Mouse (Mus musculus): ENCODE results near the gene Nsl1.
A peak's percentile ranks its signal among the peaks of the same experiment; 100 is the strongest.

Nsl1 gene

DNA sequence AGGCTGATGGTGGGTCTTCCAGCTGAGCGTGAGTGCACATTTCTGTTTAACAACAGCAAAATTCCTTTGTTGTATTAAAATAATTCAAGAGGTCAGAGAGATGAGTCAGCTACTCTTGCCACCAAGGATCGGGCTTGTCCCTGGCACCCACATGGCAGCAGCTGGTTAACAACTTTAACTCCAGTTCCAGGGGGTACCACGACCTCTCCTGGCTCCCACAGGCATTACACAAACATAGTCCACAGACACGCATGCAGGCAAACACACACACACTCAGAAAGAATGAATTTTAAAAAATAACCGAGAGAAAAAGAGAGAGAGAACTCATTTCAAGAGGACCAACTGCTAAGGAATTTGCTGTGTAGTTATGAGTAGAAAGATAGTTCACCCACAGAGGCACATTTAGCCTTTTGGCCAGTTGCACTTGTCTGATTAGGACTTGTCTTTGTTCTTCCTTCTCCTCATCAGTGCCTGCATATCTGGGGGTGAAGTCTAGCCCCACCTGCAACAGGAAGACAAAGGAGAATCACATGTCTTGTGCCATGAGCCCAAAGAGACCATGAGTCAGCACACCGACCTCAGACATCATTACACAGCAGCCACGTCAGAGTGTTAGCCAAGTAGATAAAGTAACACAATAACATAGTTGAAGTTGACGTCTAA, 7.8 kb upstream of the Nsl1 start:
- peak; percentile 57 for DNase-seq (ENCODE audit: low spot score)

DNA sequence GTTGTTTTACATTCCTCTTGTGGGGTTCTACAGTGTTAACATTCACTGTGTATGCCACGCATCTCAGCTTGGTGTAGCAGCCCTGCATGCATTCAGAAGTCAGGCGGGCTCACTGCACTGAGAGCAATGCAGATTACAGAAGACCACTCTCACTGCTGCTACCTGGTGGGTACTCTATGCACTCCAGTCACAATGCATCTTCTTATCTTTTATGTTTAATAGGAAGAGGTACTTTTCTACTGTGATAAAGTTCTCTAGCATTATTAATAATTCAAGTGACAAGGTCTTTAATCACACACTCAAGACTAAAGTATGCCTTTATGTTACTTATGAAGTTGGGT, 7.3 kb upstream of the Nsl1 start:
- DNase-seq (ENCODE audit: low spot score): no peak

GRCm38 (mm10) chr1:191057461-191057860, 5.4 kb upstream of the Nsl1 start:
- no peak for DNase-seq (ENCODE audit: low spot score)

DNA sequence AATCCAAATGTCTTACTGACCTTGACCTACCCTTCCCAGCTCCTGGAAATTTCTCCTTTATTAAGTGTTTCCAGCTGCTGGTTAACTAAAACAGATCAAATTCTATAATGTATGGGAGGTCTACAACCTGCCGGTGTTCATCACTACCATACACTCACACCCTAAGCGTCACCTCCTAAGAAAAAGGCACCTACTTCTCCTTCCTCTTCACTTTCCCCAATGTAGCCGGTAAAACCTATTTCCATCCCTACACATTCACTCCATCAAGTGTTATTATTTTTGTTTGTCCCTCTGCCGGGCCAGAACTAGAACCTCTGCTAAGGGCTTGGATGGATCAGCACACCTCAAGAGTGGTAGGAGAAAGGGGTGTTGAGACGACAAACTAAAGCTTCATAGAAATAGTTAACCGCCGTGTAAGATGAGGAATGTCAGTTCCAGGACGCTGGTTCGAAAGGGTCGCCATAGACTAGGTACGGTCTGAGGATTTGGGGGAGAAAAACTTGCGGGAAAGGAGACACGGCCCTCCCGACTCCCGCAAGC, 501 bp upstream of the Nsl1 start:
- no peak for DNase-seq (ENCODE audit: low spot score)

- DNase-seq (ENCODE audit: low spot score): no peak
Measured at GRCm38 (mm10) chr1:191063700-191064099, 888 bp downstream of the Nsl1 start.

DNA sequence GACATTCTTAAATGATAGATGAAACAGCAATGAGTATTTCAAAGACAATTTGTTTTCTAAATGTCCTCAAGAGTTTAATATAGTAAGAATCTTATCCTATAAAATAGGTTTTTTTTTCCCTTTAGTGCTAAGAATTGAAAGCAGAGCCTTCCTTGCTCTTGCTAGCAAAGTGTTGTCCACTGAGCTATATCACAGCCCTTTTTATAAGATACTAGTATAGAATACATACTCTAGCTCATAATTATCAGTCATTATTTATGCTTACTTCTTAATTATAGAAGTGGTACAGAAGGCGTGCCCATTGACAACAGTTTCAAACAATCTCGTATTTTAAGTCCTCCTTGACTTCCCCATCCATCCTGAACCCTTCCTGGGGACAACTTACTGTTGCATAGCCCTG, 1.7 kb downstream of the Nsl1 start:
- no peak for DNase-seq (ENCODE audit: low spot score)

DNA sequence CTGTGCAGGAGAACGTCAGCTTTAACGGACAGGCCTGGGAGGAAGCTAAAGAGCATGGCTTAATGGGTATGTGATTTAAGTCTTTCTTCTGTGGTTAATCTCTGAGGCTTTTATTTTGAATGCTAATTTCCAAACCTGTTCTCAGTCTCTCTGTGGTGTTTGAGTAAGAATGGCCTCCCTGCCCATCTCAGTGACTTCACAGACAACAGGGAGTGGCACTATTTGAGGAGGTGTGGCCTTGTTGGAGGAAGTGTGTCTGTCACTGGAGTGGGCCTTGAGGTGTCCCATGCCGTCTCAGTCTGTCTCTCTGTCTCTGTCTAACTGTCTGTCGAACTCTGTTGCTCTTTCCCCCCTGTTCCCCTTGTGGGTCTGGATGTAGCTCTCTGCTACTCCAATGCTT, 2.4 kb downstream of the Nsl1 start:
- DNase-seq (ENCODE audit: low spot score): no peak

DNA sequence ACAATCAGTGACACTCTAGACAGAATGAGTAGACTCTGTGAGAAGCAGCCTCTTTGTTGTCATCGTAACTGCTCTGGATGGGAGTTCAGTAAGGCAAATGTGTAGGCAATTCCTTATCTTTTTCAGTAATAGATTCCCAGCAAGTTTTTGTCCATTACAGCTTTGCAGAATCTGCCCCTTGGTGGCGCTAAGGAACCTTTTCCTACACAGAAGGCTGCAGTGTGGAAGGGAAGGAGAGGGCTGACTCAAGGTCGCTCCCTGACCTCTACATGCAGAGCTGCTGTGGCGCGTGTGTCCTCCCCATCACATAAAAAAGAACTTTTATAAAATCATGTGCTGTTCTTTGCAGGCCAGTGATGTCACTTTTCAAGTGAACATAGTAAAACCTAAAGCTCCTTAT, 5.6 kb downstream of the Nsl1 start:
- no peak for DNase-seq (ENCODE audit: low spot score)

DNA sequence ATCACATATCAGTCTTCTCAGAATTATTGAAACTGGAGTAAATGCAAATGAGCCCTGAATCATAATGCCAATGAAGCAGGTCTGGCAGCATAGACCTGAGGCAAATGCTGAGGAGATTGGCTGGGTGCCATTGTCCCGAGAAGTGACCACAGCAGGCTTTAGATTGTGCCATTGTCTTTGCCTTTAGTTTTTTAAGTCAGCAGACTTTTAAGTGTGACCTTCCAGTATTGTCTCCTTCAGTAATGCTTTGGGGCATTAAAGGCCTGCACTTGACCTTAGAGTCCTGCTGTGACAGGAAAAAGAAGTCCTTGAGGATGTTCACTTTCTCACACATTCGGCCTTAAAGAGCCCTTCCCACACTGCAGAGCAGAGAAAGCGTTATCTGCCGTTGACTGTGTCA, 7.4 kb downstream of the Nsl1 start:
- no peak for DNase-seq (ENCODE audit: low spot score)

GRCm38 (mm10) chr1:191071613-191072012, 8.8 kb downstream of the Nsl1 start:
- DNase-seq (ENCODE audit: low spot score): no peak

DNA sequence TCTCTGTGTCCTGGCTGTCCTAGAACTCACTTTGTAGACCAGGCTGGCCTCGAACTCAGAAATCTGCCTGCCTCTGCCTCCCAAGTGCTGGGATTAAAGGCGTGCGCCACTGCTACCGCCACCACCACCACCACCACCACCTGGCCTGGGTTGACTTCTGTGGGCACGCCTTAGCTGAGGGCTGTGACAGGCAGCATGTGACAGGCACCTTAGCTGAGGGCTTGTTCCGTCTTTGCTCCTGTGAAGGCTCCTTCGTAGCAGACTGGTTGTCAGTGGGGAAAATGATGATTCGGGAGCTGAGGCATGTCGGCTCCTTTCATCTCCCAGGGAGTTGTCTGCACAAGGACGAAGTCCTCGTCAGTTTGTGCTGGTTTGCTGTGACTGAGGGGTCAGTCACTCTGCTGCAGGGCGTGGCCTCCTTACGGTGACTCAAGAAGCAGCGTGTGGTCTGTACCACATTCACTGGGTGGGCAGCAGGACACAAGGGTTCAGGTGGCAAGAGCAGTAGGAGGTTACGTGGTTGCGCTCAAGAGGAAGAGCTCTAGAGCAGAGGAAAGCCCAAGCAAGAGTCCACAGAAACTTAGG, 9.6 kb downstream of the Nsl1 start:
- no peak for DNase-seq (ENCODE audit: low spot score)

DNA sequence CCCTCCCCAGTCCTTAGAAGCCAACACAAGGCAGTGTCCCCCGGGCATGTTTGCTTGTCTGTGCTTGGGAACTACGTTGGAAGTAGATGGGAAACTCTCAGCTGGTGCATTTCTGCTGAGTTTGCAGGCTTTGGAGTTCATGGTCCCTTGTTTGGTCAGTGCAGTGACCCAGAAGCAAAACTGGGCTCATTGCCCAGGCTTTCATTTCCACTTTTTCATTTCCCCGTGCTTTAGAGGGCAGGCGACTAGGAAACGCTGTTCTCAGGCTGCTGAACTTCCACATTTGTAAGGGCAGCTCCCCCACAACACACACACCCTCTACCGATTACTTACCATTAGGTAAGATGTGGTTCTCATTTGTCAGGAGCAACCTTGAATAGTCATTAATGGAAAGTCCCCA, 10.2 kb downstream of the Nsl1 start:
- DNase-seq (ENCODE audit: low spot score): no peak

DNA sequence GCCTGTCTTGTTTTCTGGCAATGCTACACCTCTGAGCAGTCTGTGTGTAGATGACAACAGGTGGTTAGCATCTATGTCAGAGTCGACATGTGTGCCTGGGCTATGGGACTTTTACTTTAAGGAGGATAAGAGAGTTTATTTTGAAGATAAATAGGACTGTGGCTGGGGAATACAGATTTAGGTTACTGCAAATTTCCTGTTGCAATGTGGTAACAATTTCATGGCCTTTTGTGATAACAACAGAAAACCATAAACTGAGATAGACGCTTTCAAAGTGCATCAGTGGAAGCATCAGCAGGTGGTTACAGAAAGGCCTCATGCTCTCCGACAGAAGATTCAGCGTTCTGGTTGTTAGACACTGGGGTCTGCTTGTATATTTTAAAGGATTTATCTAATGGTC, 10.7 kb downstream of the Nsl1 start:
- DNase-seq (ENCODE audit: low spot score): no peak

- no peak for DNase-seq (ENCODE audit: low spot score)
Measured at GRCm38 (mm10) chr1:191075199-191075883, 12.5 kb downstream of the Nsl1 start.

- DNase-seq (ENCODE audit: low spot score): no peak
Measured at GRCm38 (mm10) chr1:191083230-191083629, 20.4 kb downstream of the Nsl1 start.

- peak; percentile 53 for DNase-seq (ENCODE audit: low spot score)
Measured at GRCm38 (mm10) chr1:191084951-191085559, 22.2 kb downstream of the Nsl1 start.

DNA sequence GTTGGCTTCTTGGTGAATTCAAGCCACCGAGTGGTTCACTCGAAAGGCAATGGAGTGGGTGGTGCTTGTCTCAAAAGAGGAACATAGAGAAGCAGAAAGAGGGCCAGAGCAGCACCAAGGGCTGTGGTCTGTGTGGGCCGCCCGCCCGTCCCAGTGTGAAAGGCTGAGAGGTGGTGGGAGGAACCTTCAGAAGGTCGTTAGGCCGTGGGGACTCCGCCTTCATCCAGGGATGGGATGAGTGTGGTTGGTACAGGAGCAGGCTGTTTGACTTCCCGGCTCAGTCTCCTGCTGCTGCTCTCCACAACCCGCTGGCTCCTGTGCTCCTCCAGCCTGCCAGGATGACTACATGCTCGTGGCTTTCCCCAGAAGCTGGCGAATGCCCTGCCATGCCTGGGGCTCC, 22.8 kb downstream of the Nsl1 start:
- DNase-seq (ENCODE audit: low spot score): no peak

DNA sequence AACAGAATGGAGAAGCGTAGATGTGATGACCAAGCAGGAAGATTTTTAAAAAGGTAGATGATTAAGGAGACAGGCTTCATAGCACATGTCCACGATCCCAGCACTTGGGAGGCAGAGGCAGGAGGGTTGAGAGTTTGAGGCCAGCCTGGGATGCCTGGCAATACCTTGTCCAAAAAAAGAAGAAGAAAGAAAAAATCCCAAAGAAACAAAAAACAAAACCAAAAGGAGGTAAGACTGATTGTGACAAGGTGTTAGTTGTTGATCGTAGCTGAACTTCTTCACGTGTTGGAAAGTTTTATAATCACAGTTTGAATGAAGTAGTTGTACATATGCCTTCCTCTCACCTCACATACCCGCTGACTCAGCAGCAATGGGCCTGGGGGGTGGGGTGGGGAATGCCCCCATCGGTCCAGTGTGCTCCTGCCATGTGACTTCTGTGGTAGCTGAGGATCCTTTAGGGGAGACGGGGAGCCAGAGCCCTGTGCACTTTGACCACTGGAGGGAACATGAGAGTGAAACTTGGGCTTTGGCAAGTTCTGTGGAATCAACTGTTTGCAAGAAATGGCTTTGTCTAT, 23.6 kb downstream of the Nsl1 start:
- no peak for DNase-seq (ENCODE audit: low spot score)

GRCm38 (mm10) chr1:191086960-191087359, 24.1 kb downstream of the Nsl1 start:
- no peak for DNase-seq (ENCODE audit: low spot score)

DNA sequence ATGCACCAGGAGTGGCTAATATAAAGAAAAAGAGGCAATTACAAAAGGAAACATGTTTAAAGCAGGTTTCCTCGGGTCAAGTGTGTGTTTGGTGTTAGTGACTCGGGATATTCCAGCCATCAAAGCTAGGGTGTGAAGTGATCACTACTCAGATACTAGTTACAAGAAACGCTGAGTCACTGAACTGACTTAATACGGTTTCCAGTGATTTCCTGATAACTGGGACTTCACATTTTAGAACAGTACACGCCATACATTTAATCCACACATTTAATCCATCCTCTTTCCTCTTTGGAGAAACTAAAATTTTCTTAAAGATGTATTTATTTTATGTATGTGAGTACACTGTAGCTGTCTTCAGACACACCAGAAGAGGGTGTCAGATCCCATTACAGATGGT, 25.1 kb downstream of the Nsl1 start:
- DNase-seq (ENCODE audit: low spot score): no peak

GRCm38 (mm10) chr1:191089355-191089754, 26.5 kb downstream of the Nsl1 start:
- no peak for DNase-seq (ENCODE audit: low spot score)

GRCm38 (mm10) chr1:191092050-191092449, 29.2 kb downstream of the Nsl1 start:
- DNase-seq (ENCODE audit: low spot score): no peak

GRCm38 (mm10) chr1:191093578-191093977, 30.8 kb downstream of the Nsl1 start:
- no peak for DNase-seq (ENCODE audit: low spot score)
